Mouse (Mus musculus): Measurements from ENCODE around the gene Plpp3. TPM values are rescaled to one million over a fixed set of nuclear protein-coding genes. Genes with fewer than 3 reads are reported as not detected.

Gene Plpp3
- total RNA-seq, 2 experiments from 2014 or later = 65.1 to 71.3 TPM

DNA sequence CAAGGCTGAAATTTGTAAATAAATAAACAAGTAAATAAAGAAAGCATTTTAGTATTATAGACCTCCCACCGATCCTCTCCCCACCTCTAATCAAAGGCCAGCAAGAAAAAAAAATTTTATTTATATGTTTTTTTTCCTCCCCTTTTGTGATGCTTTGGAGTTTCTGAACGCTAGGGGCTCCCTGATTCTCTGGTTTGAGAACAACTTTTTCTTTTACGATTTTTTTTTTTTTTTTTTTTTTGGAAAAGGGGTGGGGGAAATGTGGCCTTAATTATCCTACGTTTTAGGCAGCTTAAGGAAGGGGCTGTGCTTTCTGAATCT is 232 bp upstream of the Plpp3 start:
- intact Hi-C loops (cut with DNase I) = loop anchor here (5.0 to 10.0 kb wide), 3 partner anchors 760 to 1218 kb away; no protein-coding TSS in a partner anchor

DNA sequence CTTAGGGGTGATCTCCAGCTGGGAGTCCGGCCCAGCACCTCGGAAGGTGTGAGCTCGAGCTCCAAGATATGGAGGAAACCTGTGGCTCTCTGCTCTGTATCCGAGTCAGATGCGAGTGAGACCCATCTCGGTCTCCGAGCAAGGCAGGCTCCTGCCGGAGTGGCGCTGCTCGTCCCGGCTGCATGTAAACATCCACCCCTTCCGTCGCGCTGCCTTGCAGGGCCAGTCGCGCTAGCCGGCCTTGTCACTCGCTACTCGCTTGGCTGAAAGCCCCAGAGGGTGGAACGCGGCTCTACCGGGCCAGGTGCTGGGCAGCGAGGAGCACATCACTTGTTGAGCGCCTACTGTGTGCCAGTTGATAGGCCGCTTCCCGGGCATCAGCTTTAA is 1.0 kb downstream of the Plpp3 start:
- intact Hi-C loops (cut with DNase I) = loop anchor here (5.0 to 10.0 kb wide), 3 partner anchors 759 to 1217 kb away; no protein-coding TSS in a partner anchor
- peak; percentile 78 for DNase-seq

More for the DNA sequence above, 232 bp upstream of the Plpp3 start:
- no peak for DNase-seq

DNA sequence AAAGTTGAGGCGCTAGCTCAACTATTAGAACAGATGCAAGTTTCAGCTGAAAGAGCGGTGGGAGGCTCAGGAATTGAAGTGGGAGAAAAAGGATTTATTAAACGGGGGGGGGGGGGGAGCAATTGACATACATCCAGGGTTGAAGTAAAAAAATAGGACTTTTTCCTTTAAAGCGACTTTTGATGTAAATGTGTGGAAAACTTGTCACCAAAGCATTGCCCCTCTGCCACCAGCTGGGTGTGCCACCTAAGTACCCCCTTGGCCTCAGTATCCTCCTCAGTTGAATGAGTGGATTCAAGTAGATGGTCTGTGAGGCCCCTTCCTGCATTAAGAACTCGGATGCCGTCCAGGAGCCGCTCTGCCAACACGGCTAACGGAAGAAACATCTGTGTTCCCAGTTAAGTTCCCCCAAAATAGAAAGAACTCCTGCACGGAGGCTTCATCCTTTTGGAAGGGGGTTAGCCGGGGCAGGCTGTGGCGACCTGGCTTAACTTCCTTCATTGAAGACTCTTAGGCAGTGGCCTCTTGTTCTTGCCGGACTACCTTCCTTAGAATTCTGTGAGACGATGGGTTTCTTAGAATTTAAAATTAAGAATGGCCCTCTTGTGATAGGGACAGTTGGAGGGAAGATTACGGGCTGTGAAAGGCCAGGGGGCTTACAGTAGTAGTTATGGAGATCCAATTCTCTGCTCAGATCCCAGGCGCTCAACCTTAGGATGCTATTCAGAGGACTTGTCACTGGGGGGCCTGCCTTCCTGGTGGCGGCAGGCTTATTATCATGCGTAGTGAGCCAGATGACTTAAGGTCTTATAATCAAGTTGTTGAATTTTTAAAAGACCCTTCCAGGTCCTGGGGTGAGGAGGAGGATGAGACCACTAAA is 1.7 kb downstream of the Plpp3 start:
- no peak for DNase-seq

DNA sequence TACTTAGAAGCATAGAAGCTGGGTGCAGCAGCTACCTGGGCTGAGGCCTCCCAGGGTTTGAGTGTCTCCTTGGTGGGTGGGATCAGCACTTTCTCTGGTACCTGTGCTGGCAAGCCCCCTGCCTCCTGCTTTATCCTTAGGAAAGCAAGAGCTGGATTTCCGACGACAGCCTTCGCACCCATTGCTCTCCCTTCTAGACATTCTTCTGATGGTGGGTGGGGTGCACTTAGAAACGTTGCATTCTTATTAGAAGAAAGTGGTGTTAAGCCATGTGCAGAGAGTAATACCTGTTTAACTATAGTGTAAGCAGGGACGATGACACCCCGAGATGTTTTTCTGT is 2.4 kb downstream of the Plpp3 start:
- intact Hi-C loops (cut with DNase I) = loop anchor here (5.0 to 10.0 kb wide), 3 partner anchors 758 to 1215 kb away; no protein-coding TSS in a partner anchor
- DNase-seq = no peak

More for the DNA sequence above, 1.7 kb downstream of the Plpp3 start:
- intact Hi-C loops (cut with DNase I) = loop anchor here (5.0 to 10.0 kb wide), 3 partner anchors 758 to 1216 kb away; no protein-coding TSS in a partner anchor

DNA sequence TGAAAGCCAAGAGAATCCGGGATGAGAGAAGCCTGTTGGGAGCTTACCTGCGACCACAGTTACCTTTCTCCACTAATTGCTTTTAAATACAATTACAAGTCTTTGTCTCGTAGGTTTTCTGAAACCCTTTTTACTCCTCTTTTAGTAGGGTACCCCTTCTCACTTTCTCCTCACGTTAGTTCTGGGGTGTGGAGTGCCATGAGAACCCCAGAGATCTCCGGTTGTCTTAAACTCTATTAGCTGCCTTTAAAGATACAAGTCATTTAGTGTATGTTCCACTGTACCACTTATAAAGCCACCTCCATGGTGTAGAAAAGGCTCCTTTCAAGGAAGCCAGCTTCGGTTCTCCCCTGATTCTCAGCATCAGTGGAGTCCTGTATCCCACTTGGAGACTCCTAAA is 3.3 kb downstream of the Plpp3 start:
- intact Hi-C loops (cut with DNase I) = no loop called here
- DNase-seq = no peak

DNA sequence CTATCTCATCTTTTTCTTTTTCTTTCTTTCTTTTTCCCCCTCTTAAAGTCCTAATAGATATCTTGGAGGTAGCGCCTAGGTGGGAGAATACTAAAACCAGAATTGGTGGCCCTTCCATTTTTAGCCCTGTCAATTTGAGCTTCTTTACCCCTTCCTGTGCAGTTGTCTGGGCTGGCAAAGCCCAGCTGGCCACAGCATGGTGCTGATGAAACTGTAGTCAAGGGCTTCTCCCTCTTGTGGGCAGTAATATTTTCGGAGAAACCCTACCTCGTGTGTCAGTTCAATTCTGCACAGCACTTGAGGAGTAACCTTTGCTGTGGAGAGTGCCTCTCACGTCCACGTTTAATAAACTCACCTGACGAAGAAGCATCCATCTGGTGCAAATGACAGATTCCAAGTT is 4.9 kb downstream of the Plpp3 start:
- intact Hi-C loops (cut with DNase I) = no loop called here
- peak; percentile 43 for DNase-seq

DNA sequence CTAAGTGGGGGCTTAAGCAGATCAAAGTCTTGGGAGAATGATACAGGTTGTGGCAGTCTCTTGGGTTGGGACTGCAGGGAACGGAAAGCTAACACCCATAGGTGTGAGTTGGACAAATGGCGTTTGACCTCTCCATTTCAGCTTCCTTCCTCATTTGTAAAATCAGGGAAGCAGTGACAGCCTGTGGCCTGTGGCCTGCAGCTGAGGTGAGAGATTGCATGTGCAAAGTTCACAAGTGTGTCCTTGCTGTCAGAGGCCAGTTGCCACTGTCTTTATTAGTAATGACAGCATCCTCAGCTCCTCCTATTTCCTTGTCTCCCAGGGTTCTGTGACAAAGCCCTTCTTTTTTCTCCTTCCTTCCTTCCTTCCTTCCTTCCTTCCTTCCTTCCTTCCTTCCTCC is 5.5 kb downstream of the Plpp3 start:
- DNase-seq = no peak
- intact Hi-C loops (cut with DNase I) = no loop called here

DNA sequence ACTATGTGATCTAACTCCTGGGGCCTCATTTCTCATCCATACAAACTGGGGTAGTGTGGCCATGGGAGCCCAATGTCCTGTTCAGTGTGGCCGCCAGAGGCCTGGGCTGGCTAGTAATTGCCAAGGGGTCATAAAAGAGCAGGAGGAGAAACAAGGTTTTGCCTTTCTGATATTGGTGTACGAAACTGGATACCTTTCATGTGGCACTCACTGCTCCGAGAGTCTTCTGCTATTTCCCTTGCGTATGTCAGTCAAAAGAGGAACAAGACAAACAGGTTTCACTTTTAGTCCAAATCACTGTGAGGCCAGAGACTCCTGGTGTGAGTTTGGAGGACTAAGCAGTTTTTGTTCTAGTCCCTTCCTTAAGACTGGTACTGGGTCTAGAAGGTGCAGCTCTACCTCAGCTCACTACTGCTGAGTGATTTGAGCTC is 6.8 kb downstream of the Plpp3 start:
- DNase-seq = no peak
- intact Hi-C loops (cut with DNase I) = no loop called here

DNA sequence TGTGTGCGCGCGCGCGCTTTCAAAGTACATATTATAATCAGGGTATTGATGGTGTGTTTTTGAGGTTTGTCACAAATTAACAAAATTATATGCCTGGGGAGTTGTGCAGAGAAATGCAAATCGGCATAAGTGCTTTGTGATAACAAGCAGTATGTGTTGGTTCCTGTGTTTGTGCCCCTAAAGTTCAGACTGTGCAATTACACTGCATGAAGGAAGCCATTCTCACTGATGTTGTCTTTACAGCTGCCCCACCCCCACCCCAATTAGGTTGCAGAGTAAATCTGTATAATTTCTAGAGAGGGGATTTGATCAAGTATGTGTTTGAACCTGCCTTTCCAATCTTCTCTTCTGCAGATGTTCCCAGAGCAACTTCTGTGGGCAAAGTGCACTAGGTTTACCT is 7.8 kb downstream of the Plpp3 start:
- DNase-seq = no peak
- intact Hi-C loops (cut with DNase I) = no loop called here

DNA sequence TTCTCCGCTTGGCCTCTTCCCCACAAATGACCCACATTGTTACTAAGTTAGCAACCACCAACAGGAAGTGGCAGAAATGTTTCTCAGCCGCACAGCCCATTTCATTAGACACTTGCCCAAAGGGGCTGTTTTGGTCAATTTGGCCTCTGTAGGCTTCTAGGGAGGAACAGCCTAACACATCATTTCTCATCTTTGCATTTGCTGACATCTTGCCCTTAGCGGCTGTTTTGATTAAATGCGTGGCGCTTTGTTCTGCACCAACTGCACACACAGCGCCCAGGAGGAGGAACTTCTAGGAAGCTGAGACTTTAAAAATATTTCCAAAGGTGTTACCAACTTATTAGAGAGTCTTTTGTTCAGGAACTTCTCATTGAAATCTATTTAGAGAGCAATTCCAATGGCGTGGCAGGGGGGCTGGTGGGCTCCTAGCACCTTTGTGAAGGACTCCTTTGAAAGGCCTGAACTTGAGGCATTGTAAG is 12.0 kb downstream of the Plpp3 start:
- DNase-seq = no peak
- intact Hi-C loops (cut with DNase I) = no loop called here

DNA sequence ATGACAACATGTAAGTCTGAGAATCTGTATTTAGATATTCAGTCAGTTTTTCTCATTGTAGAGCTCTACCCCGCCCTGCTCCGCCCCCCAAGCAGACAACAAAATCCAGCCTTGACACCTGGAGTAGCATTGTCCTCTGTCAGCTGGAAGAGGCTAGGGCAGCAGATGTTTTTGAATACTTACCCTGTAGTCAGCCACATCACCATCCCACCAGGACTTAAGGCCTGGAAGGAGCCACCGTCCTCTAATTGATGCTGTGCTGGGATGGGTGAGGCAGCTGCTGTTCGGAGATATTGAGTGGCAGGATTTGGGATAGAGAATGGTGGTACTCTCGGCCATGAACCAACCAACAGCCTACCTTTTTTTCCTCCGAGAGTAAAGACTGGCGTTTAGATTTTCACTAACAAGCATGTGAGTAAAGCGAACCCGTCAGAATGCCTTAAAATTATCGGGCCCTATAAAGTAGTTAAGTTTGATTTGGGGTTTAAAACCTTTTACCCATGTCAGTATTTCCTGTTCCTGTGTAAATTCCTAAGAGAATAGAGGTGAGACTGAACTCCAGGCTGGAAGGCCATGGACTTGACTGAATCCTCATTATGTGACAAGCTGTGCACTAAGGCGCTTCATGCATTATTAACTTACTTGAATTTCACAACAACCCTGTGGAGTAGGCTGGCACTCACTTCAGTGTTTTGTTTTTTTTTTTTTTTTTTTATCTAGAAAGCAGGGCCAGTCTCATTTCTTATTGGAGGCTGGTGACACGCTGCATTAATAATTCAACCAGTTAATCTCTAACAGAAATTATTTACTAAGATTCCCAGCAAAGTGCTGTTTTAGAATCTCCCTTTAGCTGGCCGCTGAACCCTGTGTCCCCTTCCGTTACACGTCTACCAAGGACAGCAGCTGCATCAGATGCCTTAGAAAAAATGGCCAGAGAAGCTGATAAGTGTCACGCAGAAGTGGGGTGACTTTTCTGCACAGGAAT is 13.0 kb downstream of the Plpp3 start:
- no peak for DNase-seq

DNA sequence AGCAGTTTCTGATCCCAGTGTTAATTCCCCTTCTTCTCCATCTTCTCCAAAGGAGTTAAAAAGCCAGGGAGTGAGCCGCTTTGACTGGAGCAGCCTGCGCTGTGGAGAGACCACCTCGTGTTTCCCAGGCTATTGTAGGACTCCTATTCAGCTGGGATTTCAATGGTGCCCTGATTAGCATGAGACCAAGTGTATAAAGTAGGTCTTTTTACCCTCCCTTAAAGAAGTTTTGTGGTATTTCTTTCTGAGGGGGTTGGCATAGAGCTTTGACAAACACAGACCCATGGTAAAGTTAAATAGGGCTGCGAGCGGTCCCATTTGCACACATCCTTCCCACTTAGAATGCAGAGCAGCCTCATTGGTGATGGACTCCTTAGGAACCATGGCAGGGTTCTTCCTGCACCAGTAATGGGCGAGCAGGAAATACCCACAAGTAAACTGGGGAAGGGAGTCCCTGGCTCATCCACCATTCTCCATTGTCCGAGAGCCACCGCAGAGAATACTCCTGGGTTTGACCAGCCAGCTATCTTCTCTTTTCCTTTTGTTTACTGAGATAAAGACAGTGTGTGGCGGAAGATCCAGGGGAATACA is 13.8 kb downstream of the Plpp3 start:
- intact Hi-C loops (cut with DNase I) = no loop called here
- DNase-seq = no peak

More for the DNA sequence above, 13.0 kb downstream of the Plpp3 start:
- intact Hi-C loops (cut with DNase I) = no loop called here

DNA sequence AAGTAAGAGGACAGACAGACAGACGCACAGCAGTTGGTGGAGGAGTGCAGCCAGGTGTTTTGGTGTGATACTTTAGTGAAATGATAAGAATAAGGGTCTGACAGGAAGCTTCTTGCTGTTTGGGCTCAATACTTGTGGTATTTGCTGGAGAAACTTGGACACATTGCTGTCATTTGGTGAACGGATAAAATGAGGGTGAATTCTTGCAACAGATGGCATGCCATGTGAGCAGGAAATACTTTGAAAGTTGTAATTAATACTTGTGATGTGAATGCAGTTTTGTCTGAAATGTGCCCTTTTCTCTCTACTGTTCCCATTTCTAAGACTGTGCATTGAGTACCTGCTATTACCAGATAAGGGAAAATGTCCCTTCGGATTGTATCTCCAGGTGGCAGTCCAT is 14.3 kb downstream of the Plpp3 start:
- intact Hi-C loops (cut with DNase I) = no loop called here
- no peak for DNase-seq

DNA sequence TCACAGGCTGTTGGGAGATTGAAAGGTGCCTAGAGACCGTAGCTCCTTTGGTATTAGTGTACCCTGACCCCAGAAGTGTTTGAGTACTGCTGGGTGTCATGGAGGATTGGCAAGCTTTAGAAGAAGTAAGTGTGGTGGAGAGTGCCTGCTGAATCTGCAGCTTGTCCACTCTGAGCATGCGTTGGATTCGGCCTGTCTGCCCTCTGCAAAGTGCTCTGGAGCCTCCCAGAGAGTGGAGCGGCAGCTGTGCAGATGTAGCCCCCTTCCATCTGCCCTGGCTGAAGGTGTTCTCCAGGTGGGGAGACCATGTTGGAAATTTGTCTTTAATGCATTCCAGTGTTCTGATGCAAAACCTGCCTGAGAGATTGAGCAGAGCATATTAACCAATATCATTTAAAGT is 17.6 kb downstream of the Plpp3 start:
- intact Hi-C loops (cut with DNase I) = no loop called here
- no peak for DNase-seq

DNA sequence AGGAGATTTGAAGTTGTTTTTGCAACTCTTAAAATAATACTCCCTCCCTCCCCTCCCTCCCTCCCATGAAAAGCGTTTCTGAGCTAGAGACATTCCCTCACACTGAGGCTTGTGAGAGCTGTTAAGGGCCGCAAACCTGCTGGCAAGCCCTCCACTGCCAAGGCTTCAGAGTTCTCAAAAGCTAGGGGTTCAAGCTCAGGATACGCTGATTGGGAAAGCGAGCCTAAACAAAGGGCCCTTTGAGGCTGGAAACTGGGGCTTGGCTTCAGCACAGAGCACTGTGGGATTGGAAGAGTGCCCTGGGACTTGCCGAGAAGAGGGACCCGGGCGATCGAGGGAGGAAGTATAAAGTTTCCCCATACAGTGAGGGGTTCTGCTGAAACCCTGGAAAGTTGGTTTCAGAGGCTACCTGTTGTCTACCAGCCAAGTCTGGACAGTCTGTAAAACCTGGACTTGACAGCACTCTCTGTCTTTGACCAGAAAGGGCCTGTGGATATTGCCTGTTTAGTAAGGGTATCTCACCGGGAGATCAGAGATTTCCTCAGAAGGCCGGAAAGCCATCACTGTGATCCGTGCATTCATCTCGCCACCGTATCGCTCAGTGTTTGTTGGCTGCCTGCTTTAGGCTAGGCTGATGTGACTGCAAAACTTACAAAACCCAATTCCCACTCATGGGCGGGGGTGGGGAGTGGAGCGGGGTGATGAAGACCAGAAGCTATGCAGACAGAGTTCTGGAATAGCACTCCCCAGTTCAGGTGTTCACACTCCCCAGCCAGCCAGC is 18.3 kb downstream of the Plpp3 start:
- intact Hi-C loops (cut with DNase I) = no loop called here

DNA sequence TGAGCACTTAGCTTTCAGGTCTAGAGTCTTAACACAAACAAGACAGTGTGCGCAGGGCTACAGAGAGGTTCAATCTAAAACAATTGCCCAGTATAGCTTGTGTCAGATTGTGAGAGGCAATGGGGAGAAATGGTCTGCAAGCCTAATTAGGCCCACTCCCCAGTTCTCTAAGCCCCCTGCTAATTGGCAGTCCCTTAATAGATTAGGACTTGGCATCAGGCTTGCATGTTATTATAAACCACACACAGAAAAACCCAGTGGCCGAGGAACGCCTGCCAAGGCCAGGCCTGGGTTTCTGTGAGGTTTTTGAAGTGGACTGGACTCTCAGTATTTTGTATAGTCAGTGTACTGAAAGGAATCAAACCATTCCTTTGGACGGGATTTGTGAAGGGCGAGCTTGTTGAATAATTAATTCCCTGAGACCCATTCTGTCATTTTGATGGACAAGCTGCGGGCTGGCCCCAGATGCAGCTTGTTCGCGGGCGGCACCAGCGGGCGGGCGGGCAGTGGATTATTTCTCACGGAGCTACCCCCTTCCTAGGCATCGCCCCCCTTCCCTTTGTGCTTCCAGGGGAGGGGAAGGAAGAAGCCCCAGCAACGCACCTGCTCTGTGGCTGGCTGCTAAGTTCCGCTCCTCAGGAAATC is 24.0 kb downstream of the Plpp3 start:
- intact Hi-C loops (cut with DNase I) = no loop called here
- peak; percentile 79 for DNase-seq

More for the DNA sequence above, 18.3 kb downstream of the Plpp3 start:
- peak; percentile 66 for DNase-seq

DNA sequence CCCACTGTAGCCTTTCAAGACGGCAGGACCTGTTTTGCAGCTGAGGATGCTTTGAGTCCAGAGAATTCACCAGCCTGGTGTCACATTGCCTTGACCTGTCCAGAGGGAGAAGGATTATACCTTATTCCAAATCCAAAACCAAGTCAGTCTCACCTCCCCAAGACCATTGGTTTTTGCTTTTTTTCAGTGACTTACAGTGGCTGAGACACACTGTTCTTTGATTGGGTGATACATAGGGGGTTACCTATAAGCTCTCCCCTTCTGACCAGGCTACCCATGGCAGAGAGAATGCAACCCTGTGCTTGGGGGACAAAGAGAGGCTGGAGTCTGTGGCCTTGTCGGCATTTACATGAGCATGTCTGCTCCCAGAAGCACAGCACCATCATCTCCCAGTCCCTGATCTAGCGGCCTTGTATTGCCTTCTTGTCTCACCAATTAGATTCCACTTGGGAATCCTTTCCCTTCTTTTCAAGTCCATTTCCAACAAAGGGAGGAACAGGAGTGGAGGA is 24.6 kb downstream of the Plpp3 start:
- DNase-seq = no peak
- intact Hi-C loops (cut with DNase I) = no loop called here

DNA sequence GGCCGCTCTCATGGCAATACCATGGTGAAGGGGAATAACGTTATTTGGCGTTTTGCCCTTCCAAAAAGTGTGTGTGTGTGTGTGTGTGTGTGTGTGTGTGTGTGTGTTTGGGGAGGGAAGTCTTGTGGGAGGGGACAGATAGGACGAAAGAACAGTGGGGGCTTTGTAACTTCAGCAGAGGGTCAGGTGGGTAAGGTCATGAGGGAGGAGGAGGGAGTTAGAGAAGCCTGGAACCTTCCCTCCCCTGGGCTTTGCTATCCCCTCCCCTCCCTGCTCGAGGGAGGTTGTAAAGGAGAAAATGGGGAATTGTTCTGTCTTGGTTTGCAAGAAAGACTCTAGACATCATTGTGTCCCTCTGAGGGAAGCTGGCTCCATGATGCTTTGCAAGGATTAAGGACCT is 25.1 kb downstream of the Plpp3 start:
- intact Hi-C loops (cut with DNase I) = no loop called here
- no peak for DNase-seq

DNA sequence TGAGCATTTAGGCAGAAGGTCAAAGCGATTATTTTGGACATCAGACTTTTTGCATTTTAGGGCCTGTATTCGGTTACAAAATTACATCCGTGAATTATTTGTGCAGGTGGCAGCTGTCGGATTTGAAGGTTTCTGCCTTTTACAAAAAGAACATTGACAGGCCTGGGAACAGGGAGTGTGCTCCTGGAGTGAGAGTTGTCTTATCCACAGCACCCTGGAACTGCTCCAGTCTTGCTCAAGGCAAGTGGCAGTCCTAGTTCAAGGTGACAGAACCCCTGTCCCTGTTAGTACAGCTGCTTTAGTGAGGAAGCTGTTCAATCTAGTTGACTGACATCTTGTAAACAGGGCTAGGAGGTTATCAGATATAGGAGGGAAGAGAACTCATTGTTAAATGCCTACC is 27.3 kb downstream of the Plpp3 start:
- intact Hi-C loops (cut with DNase I) = no loop called here

More for the DNA sequence above, 27.3 kb downstream of the Plpp3 start:
- DNase-seq = no peak
